Mouse (Mus musculus) thymus, postnatal 10 days (tissue): ENCODE data around the gene Lims1.

Experiments
- DNase-seq, 2 experiments: peaks; one replicate each; pipeline ENCODE4 v3.0.0; 2021; ENCODE audit warnings: low spot score in 2 of 2

Gene Lims1

GRCm38 (mm10) chr10:58350600-58350999, 27.3 kb downstream of the Lims1 start:
- DNase-seq = peak in 1 of 2 experiments; percentile 42

DNA sequence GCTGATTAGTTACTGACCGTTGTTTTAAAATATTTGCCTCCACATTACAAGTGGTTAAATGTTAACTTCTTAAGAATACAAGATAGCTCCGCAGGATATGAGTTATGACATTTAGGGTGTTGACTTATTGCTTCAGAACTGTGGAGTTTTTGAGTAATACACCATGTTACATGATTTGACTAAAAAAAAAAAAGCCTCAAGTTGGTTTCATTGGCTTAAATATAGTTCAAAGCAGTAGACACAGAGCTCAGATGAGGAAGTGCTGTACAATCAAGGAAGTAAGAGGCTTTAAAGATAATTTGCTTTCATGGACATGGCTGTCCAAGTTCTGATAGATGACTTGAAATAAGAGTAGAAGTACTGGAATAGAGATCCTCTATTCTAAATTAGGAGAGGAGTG, 28.4 kb downstream of the Lims1 start:
- DNase-seq = no peak

DNA sequence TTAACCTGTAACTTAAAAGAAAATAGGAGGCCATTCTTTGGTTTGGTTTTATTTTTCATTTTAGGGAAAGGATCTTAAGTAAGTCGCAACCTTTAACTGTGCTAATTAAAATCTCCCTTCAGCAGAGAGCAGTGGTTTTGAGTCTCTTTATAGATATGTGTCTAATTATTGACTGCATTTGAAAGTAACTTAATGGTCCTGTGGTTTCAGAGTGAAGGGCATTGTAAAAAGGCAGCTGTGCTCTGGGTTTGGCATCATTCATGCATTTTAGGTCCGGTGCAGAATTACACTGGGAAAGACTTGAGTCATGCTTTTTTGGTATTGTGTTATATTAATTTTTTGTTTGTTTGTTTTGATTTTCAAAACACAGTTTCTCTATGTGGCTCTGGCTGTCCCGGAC, 29.1 kb downstream of the Lims1 start:
- DNase-seq = no peak

DNA sequence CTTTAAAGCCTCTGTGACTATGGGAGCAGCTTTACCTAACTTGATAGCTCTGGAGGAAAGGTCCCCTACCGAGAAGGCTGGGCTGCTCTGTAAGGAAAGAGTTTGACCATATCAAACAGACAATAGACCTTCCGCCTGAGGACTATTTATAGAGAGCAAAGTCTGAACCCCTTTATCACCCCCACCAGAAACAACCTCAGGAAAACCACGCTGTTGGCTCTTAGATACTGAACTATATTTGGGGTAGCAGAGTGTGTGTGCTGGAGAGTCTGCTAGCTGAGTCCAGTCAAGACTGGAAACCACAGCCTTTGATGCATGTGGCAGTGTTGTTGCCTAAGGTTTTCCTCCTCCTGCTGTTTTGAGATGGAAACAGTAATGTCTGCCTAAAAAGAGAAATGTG, 31.3 kb downstream of the Lims1 start:
- no peak for DNase-seq

DNA sequence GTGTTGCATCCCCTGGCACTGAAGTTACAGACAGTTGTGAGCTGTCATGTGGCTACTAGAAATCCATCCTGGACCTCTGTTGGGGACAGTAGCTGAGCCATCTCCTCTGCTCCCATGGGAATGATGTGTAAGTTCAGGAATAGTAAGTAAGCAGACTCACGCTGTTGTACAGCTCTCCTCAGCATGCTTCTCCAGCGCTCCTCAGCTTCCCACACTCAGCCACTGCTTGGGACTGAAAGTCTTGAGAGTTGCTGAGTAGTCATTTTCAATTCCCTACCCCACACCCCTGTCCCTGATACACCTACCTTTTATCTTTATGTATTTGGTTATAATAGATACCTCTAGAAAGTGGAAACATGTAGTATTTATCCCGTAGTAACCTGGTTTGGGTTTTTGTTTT, 33.2 kb downstream of the Lims1 start:
- no peak for DNase-seq

- DNase-seq = peak in 1 of 2 experiments; percentile 50
These were observed 35.9 kb downstream of the Lims1 start for GRCm38 (mm10) chr10:58359123-58359522.

GRCm38 (mm10) chr10:58359952-58360351, 36.7 kb downstream of the Lims1 start:
- DNase-seq = no peak

GRCm38 (mm10) chr10:58362745-58363144, 39.5 kb downstream of the Lims1 start:
- peak in 1 of 2 experiments; percentile 18 for DNase-seq

DNA sequence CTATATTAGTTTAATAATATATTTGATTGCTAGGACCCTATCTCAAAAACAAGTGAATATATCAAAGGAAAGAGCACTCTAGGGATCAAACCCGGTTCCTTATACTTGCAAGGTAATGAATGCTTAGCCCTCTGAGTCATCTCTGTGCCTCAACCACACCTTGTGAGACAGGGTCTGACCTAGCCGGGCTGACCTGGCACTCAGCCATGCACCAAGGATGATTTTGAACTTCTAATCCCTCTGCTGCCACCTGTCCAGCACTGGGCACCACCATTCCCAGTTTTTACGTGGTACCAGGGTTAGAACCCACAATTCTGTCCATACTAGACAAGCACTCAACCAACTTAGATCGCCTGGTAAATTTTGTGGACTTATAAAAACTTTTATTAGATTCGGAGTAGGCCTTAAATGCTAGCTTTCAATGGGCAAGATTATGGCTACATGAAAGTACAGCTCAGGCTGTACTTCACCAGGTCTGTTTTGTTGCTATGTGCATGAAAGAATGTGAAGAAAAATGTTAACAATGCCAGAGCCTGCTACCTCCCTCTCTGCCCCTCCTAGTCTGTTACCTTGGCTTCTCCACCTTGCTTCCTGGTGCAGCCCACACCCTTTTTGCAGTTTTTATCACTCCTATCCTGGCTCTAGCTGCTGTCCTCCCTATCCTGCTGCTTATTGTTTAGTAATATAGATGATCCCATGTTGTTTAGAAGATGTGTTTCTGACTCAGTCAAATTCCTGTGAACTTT, 41.7 kb downstream of the Lims1 start:
- DNase-seq = no peak

GRCm38 (mm10) chr10:58368791-58369706, 45.8 kb downstream of the Lims1 start:
- no peak for DNase-seq

- DNase-seq = no peak
These were observed 46.4 kb downstream of the Lims1 start for GRCm38 (mm10) chr10:58369707-58370093.

DNA sequence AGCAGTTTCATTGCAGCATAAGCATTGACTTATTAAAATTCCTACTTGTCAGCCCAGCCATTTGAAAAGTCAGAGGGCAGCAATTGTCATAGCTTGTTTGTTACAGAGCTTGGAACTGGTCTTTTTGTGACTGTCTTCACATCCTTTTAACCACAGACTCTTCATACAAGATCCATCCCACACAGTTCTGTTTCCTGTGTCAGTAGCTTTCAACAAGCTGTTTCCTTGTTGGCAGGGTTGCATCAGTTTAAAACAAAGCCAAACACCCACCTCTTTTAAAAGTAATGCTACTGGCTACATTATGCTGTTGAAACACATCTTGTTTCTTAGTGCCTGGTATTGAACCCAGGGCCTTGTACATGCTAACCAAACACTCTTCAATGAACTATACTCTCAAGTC, 46.9 kb downstream of the Lims1 start:
- peak in 1 of 2 experiments; percentile 34 for DNase-seq

DNA sequence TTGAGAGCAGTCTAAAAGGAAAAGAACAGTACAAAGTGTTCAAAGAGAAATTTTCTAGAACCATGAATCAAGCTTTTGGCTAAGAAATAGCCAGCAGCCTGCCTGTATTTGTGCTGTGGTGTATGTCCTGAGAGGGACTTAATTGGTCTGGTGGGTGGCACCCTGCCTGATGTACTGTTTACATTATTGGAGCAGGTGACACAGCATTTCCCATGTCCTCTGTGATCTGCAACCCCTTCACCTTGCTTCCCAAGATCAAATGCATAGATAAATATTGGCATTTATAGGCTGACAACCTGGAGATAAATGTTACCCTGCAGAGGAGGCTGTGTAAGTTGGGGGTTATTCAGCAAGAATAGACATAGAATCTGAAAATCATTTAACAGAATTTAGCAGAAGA, 47.3 kb downstream of the Lims1 start:
- no peak for DNase-seq

GRCm38 (mm10) chr10:58371279-58371842, 48.1 kb downstream of the Lims1 start:
- peak in 1 of 2 experiments; percentile 26 for DNase-seq

DNA sequence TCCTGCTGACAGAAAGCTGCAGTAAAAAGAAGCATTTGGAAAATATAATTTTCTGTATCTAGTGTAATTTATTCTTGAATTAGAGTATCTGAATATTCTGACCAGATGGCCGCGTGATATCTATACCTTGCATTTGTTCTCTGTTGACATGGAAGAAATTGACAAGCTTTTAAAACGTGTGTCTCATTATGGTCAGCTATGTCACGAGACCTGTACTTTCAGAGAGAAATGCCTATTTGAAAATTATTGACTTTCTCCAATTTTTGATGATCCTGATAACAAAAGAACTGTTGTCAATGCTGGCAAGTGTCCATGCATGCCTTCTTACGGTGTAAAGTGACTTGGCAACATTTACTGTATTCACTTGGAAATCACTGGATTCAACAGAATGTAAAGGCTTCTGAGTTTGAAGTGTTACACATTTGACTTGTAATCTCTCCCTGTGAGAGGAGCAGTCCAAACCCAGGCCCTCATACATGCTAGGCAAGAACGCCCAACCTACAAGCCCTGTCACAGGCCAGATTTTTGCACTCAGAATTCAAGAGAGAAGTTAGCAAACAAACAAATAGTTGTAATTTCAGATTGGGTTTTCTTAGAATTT, 49.3 kb downstream of the Lims1 start:
- no peak for DNase-seq

DNA sequence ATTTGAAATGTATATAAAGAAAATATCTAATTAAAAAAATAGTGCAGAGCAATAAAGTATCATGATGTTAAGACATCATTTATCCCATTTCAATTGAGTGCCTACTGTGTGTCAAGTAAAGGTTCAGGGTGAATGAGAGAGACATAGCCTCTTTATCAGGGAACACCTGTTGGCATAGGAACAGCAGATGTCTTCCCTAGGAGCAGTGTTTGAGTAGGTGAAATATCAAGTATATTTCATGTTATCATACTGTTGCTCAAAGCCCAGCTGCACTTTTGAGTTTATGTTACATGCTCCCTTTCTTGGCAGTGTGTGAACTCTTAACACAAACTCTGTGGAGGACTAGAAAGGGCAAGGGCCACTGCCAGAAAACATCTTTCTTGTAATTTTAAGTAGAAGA, 50.6 kb downstream of the Lims1 start:
- DNase-seq = no peak

- peak in 1 of 2 experiments; percentile 61 for DNase-seq
These were observed 54.4 kb downstream of the Lims1 start for GRCm38 (mm10) chr10:58377592-58378197.

- no peak for DNase-seq
These were observed 55.1 kb downstream of the Lims1 start for GRCm38 (mm10) chr10:58378380-58378779.

GRCm38 (mm10) chr10:58379699-58380098, 56.4 kb downstream of the Lims1 start:
- DNase-seq = no peak

GRCm38 (mm10) chr10:58381904-58382303, 58.6 kb downstream of the Lims1 start:
- DNase-seq = no peak

- DNase-seq = no peak
These were observed 59.4 kb downstream of the Lims1 start for GRCm38 (mm10) chr10:58382621-58383101.
